22 mouse cellular contexts compared by ENCODE assay signal in the genomic region with DNA sequence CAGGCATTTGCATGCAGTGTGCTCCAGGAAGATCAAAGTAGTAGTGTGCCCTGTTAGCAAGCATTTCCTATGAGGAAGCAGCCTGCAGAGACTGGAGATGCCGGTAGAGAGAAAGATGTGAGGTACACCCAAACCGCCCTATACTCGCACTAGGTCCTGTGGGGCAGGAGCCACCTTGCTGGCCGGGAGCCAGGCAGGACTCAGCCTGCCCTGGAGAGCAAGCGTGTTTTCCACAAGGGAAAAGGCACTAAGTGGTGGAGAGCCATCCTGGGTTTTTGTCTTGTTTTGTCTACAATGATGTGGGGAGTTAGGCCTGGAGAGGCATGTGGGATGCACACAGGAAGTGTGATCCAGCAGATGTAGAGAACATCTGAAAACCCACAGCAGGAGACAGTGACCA. TPM values are rescaled to one million over a fixed set of nuclear protein-coding genes. Genes with fewer than 3 reads are reported as not detected.
DNase-seq lines count a peak whose midpoint lies in the region; ATAC-seq lines count a peak whose summit lies in the region.
"Had no signal": no experiment of that assay in that cellular context is flagged by ENCODE, and none has a peak within 500 bp of the region (broad histone marks: within the 10 kb centered on the region; RNA-seq: fewer than 3 reads in every experiment).

No protein-coding gene starts in this region.

- ATAC-seq in midbrain, embryonic 14.5 days (ENCODE audit: low FRiP score, low TSS enrichment) = no peak
- ATAC-seq: liver, postnatal 0 days; Patski had no signal

- peaks cover 6% of the 10 kb centered on the region for H3K36me3 ChIP-seq in midbrain, embryonic 10.5 days
- peaks cover 2% of the 10 kb centered on the region; the same call in 1 of the 2 replicates for H3K36me3 ChIP-seq in midbrain, embryonic 14.5 days (ENCODE audit: control insufficient read depth, insufficient read depth, low read length)
- H3K36me3 ChIP-seq: stomach, embryonic 15.5 days had no signal

- DNase-seq in heart, adult 11 months = peak; percentile 90
- no peak for DNase-seq in heart, postnatal 14 days
- DNase-seq in midbrain, embryonic 10.5 days (ENCODE audit: low spot score) = no peak
- no peak for DNase-seq in midbrain, embryonic 14.5 days
- DNase-seq in MN1 (ENCODE audit: low spot score) = peak; percentile 6
- DNase-seq in cerebellum, postnatal 25 days = peak; percentile 57 to 69
- DNase-seq in natural killer cell, adult 2 months (ENCODE audit: low spot score in 2 of 2) = no peak
- DNase-seq in thymus, postnatal 10 days (ENCODE audit: low spot score in 2 of 2) = no peak
- DNase-seq: forebrain, postnatal 0 days; kidney, adult 11 months; kidney, postnatal 10 days; left cerebral cortex, postnatal 4 days; liver; liver, postnatal 0 days; lung, postnatal 10 days; right cerebral cortex, postnatal 14 days; thymus, postnatal 25 days had no signal

- WGBS in midbrain, embryonic 10.5 days = 86% methylated on average over 5 of the region's 5 CpGs
- WGBS in midbrain, embryonic 14.5 days = 92% methylated on average over 5 of the region's 5 CpGs

- intact Hi-C loops in heart, postnatal 14 days (cut with DNase I) = no loop called here

- H3K27ac ChIP-seq in midbrain, embryonic 10.5 days (replicated peaks) = 0 out of 2 replicates have a peak overlapping the region, but pooled peaks have one; percentile 13
- H3K27ac ChIP-seq in midbrain, embryonic 14.5 days (replicated peaks; ENCODE audit: low read depth, low read length) = no peak overlapping the region
- H3K27ac ChIP-seq: forebrain, embryonic 10.5 days; heart, embryonic 13.5 days; neural tube, embryonic 13.5 days; stomach, embryonic 15.5 days had no signal

- peaks cover 4% of the 10 kb centered on the region; the same call in 1 of the 2 replicates for H3K9me3 ChIP-seq in midbrain, embryonic 10.5 days (replicated peaks)
- H3K9me3 ChIP-seq in midbrain, embryonic 14.5 days (ENCODE audit: control insufficient read depth, low read length) = 0 out of 2 replicates have a peak, but pooled peaks cover 2% of the 10 kb centered on the region
- H3K9me3 ChIP-seq: heart, embryonic 13.5 days; stomach, embryonic 15.5 days had no signal

- H3K27me3 ChIP-seq in midbrain, embryonic 10.5 days (ENCODE audit: low read depth, poor library complexity, severe bottlenecking) = no peaks in the 10 kb centered on the region
- no peaks in the 10 kb centered on the region for H3K27me3 ChIP-seq in midbrain, embryonic 14.5 days (ENCODE audit: control insufficient read depth, insufficient read depth, low read length)
- H3K27me3 ChIP-seq: heart, embryonic 13.5 days; neural tube, embryonic 13.5 days; Patski; stomach, embryonic 15.5 days had no signal

- H3K9ac ChIP-seq in midbrain, embryonic 14.5 days (replicated peaks; ENCODE audit: low read length) = no peak overlapping the region
- H3K9ac ChIP-seq: forebrain, postnatal 0 days; heart, embryonic 13.5 days; liver, postnatal 0 days; neural tube, embryonic 13.5 days; stomach, embryonic 15.5 days had no signal

- H3K4me1 ChIP-seq in midbrain, embryonic 10.5 days = no peaks in the 10 kb centered on the region
- no peaks in the 10 kb centered on the region for H3K4me1 ChIP-seq in midbrain, embryonic 14.5 days (ENCODE audit: control insufficient read depth, insufficient read depth, low read length)
- H3K4me1 ChIP-seq: forebrain, embryonic 10.5 days; neural tube, embryonic 13.5 days; stomach, embryonic 15.5 days had no signal

- H3K4me2 ChIP-seq in midbrain, embryonic 14.5 days (ENCODE audit: low read length) = no peak overlapping the region
- H3K4me2 ChIP-seq: heart, embryonic 13.5 days; neural tube, embryonic 13.5 days; stomach, embryonic 15.5 days had no signal

- H3K4me3 ChIP-seq in midbrain, embryonic 10.5 days = no peak overlapping the region
- no peak overlapping the region for H3K4me3 ChIP-seq in midbrain, embryonic 14.5 days (replicated peaks; ENCODE audit: low read depth, low read length)
- H3K4me3 ChIP-seq: forebrain, embryonic 10.5 days; heart, embryonic 13.5 days; neural tube, embryonic 13.5 days; stomach, embryonic 15.5 days had no signal

RNA-seq across cellular contexts. Expression of a gene that starts 57.2 kb away (rescaled TPM):
- 10 to 100 TPM; 20.0 to 24.1 TPM for total RNA-seq in heart, postnatal 14 days (2021)
- 45.3 and 51.4 TPM in 2 replicates for polyA plus RNA-seq in midbrain, embryonic 10.5 days (2016; fragmentation: Nextera tagmentation; extraction: Ambion mirVana)
- polyA plus RNA-seq in midbrain, embryonic 14.5 days (2014; fragmentation: Nextera tagmentation; extraction: Ambion mirVana) = 58.4 and 69.3 TPM in 2 replicates

Comparison
In these comparisons a context has a peak if more than half of its experiments do, and no peak if none do; other contexts are left out.
1. DNase-seq: peak in heart, adult 11 months (single experiment), MN1 (single experiment) and cerebellum, postnatal 25 days (2 of 2); none in heart, postnatal 14 days (0 of 2), midbrain, embryonic 10.5 days (single experiment), midbrain, embryonic 14.5 days (single experiment), natural killer cell, adult 2 months (0 of 2) and thymus, postnatal 10 days (0 of 2).